Mouse (Mus musculus): ENCODE data around the gene Cenpt.
"Not testable (repeated sequence)": the region's sequence is repeated elsewhere in the genome, so short reads cannot be mapped to it uniquely, and the experiment has no call there.

Gene Cenpt

DNA sequence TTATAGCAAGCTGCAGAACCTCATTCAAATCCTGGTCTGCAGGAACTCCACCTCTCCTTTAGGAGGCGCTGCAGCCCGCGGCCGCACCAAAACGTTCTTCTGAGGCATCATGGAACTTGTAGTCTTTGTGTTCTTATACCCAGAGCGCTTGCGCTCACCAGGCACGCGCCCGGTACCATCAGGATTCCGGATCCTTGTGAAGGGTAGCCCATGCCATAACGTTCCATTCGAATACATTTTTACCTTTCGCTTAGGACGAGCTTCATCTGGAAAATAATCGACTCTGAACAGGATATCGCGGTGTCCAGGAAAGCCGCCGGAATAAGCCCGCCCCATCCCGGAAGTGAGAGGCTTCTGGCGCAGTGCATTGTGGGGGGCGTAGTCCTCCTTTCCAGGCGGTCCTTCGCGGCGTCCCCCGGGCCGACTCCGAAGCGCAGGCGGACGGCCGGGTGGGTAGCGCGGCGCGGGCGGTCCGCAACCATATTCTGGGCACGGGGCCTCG is 1.7 kb upstream of the Cenpt start, which contains the start of gene Thap11:
Thap11 (plus strand) TSS at position 418 of the 502 bp plus-strand sequence.
- DNase-seq (ENCODE audit: low spot score in 2 of 2) = peak; percentile 96 to 98

- DNase-seq (ENCODE audit: low spot score in 2 of 2) = peak in 1 of 2 experiments; percentile 29
Measured at GRCm38 (mm10) chr8:105854303-105854702, 1.2 kb upstream of the Cenpt start.

DNA sequence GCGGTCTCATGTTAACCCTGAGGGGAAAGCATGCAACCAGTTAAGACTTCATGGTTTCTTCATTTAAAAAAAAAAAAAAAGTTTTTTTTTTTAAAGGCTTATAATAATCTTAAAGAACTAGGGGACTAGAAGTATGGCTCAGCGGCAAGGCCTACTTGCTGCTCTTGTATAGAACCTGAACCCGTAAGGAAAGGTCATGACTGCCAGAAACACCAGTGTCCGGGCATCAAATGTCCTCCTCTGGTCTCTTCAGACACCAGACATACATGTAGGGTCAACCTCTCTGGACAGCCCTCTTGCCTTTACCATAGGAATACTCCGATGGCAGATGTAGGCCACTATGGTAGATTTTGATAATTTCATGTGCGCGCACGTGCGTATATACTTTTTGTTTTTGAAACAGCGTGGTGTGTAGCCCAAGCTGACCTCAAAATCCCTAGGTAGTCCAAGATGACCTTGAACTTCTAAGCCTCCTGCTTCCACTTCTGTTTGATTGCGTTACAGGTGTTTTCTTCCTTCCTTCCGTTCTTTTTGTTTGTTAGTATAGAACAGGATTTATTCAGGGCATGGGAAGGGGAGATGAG is 840 bp downstream of the Cenpt start:
- no peak for DNase-seq (ENCODE audit: low spot score in 2 of 2)

DNA sequence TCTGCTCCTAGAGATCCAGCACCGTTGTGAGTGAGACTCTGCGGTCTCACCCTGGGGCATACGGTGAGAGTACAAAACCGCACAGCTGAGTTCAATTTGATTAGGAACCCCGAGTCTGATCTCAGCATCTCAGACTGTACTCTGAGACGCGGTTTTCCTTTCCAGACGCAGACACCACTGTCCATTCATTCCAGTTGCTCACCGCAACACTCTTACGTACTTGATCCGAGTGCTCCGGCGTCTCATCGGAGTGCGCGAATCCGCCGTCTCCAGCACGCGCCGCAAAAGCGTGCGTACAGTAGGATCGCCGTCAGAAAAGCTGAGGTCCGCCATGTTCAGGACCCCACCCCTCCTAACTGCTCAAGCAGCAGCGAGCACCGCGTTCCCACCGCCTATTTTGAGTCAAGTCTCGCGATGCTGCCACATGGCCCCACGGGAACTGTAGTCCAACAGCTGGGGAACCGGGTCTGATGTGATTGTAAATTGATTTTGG is 1.4 kb downstream of the Cenpt start:
- DNase-seq (ENCODE audit: low spot score in 2 of 2) = peak; percentile 84 to 93

- DNase-seq (ENCODE audit: low spot score in 2 of 2) = no peak
Measured at GRCm38 (mm10) chr8:105850611-105851010, 2.5 kb downstream of the Cenpt start.

DNA sequence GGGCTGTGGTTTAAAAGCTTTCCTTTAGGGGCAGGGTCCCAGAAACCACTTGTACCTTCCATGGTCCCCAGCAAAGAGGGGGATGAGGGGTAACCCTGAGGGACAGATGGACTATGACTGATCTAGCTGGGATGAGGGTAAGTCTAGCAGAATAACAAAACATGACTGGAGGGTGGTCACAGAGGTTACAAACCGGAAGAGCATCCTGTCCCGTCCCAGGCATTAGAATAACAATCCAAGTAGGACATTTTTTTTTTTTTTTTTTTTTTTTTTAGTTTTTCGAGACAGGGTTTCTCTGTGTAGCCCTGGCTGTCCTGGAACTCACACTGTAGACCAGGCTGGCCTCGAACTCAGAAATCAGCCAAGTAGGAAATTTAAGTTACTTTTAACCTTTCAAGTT is 3.1 kb downstream of the Cenpt start:
- no peak for DNase-seq (ENCODE audit: low spot score in 2 of 2)

DNA sequence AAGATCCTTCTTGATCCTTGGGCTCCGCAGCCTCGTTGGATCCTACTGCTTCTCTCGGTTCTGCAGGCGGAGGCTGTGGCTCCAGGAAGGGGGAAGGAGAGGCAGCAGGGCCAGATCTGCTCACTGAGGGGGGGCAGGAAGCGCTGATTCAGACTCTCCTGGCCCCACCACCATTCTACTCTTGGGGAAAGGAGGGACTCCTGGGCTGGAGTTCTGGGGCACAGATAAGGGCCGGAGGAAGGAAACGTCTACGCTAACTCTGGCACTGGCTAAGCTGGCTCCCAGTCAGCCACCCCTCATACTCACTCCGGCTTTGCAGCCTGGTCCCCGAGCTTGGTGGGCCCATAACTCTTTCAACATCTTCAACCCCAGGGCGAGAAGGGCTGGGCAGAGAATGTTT is 6.4 kb downstream of the Cenpt start:
- DNase-seq (ENCODE audit: low spot score in 2 of 2) = no peak

DNA sequence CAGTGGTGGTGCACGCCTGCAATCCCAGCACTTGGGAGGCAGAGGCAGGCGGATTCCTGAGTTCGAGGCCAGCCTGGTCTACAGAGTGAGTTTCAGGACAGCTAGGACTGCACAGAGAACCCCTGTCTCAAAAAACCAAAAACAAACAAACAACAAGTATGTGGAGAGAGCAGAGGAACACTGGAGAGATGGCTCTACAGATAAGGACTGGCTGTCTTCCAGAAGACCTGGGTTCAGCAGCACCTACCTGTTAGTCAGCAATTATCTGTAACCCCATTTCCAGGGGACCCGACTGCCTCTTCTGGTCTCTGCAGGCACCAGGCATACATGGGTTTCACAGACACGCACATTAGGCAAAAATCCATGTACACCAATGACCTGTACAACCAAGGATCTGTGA is 13.9 kb downstream of the Cenpt start:
- DNase-seq (ENCODE audit: low spot score in 2 of 2) = no peak

GRCm38 (mm10) chr8:105836991-105837390 is 16.1 kb downstream of the Cenpt start:
- DNase-seq (ENCODE audit: low spot score in 2 of 2) = no peak

DNA sequence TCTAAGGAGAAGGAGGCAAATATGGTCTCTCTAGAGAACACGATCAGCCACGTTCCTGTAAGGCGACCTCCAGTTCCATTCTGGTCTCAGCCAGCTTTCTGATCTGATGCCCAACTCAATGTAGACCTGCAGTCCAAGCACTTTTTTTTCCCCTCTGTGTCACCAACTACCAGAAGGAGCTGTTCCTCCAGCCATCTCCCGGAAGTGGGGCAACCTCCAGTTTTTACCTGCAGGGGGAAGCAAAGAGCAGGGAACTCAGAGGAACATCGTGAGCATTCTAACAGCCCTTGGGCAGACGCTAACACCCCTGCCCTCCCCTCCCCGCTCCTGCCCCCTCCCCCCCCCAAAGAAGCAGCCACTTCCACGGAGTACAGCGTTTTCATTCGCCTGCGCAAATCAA is 17.8 kb downstream of the Cenpt start:
- DNase-seq (ENCODE audit: low spot score in 2 of 2) = peak; percentile 84 to 89

DNA sequence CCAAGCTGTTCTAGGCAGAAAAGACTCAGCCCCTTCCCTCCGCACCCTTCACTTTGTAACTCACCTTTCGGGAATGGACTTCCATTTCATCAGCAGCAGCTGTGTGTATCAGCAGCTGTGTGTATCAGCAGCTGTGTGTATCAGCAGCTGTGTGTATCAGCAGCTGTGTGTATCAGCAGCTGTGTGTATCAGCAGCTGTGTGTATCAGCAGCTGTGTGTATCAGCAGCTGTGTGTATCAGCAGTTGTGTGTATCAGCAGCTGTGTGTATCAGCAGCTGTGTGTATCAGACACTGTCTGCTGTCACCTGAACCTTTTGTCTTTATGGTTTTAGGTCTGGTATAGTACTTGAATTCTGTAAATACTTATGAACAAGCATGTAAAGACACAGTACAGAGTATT is 19.3 kb downstream of the Cenpt start:
- not testable (repeated sequence) for DNase-seq (ENCODE audit: low spot score in 2 of 2)

DNA sequence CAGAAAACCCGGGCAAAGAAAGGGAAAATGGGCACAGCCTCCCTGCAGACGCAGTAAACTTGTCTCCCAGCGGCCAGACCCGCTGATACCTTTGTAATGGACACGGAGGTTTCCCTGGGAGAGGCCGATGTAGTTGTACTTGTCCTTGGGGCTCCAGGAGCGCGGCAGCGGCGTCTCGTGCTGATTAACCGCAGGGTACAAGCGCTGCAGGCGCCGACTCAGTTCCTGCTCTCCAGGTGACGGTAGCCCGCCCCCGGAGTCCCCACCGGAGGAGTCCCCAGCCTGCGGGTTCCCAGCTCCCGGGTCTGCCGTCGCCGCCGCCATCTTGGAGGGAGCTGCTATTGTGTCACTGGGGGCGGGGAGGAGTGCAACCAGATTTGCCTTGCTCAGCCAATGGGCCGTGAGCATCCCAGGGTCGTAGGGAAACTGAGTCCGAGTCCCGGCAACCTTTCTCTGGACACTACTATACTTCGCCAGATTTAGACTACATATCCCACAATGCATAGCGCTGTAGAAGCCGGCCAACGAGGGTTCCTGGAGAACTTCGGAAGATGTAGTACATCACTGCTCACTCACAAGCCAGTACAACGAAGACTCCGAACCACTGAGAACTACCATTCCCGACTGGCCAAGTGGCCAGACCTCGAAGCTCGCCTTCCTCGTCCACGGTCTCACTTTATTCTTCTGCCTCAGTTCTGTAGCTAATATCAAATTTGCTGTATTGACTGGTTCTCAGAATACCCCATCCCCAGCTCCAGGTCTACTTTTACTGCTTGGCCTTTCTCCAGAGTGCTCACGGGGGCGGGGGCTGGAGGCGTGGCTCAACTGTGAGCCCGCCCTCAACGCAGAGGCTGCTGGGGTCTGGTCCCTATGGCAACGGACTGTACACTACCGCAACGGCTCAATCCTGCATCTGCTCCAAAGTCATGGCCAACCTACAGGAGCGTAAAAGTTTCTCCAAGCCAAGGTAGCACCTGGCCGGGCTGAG is 25.9 kb downstream of the Cenpt start, which contains the start of the genes Ranbp10 and Tsnaxip1:
Ranbp10 (minus strand) TSS at position 490 of the 988 bp plus-strand sequence.
Tsnaxip1 (plus strand) TSS at position 871 of the 988 bp plus-strand sequence.
- peak; percentile 93 to 95 for DNase-seq (ENCODE audit: low spot score in 2 of 2)

DNA sequence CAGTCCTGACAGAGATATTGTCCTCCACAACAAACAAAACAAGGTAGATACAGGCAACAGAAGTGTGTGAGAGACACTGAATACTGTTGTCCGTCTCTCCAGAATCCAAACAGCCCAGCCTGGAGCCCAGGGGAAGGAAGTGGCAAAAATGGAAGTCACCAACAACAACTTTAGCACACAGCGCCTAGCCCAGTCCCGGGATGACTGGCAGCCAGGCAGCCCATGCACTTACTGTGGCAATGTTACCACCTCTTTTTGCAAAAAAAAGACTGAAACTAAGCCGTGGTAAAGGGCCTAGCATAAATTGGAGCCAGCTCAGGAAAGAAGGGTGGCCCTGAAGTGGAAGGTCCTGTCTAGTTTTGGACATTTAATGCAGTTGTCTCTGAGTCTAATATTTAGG is 26.7 kb downstream of the Cenpt start:
- peak; percentile 53 to 60 for DNase-seq (ENCODE audit: low spot score in 2 of 2)

DNA sequence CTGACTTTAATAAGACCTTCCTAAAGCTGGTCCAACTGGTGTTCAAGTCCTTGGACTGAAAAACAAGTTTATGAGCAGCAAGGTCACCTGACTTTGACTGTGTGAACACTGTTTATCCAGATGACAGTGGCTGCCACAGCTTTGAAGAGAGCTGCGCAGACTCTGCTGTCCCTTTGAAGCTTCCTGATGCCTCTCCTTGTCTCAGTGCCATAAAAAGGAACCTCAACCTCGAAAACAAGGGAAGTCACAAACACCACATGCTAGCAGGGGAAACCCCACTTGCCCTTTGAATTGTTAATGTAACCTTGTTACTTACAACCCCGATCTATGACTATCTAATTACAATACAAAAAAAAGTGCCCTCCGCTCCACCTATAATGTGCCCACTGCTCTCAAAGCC is 27.6 kb downstream of the Cenpt start:
- DNase-seq (ENCODE audit: low spot score in 2 of 2) = peak in 1 of 2 experiments; percentile 37

DNA sequence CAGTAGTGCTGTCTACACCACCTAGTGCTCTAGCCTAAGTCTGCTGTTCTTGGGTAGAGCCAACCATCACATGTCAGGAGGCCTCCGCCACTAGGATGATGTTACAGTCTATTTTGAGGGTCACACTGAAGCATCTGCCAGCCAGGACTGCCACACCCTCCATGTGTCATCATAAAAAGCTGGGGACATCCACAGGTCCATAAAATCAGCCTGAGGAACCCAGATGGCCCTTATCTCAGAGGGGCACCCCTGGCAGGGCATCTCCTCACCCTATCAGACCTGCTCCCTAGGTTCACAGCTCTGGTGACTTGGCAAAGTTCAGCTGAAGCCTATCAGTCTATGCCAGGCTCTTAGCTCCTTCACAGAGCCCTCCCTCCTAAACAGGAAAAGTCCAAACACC is 32.2 kb downstream of the Cenpt start:
- peak in 1 of 2 experiments; percentile 88 for DNase-seq (ENCODE audit: low spot score in 2 of 2)

DNA sequence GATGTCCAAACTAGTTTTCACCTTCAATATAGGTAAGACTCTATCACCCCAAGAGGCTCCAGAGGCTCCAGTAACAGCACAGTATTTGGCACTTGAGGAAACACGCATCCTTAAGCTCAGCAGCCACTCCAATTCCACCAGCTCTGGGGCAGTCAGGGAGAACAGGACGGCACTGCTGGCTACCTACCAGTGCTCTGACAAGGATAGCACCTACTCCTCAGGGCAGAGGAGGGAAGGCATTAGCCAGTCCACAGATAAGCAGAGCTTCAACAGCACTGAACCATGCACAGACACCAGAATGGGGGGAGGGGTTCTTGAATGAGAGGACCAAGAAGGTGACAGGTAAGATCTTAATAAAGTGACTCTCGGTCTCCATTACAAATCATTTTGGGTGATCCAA is 33.4 kb downstream of the Cenpt start:
- peak in 1 of 2 experiments; percentile 62 for DNase-seq (ENCODE audit: low spot score in 2 of 2)

DNA sequence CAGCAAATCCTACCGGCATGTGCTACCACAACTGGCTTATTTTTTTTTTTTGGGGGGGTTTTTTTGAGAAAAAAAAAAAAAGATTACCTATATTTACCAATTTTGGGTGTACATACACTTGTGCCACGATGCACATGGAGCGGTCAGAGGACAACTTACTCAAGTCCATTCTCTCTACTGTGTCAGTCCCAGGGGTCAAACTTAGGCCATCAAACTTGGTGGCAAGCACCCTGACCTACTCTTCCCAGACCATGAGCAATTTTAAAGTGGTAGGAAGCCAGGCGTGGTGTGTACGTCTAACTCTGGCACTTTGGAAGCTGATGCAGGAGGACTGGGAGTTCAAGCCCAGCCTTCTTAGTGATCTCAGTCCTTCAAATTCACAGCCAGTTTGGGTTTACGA is 39.8 kb downstream of the Cenpt start:
- DNase-seq (ENCODE audit: low spot score in 2 of 2) = no peak

DNA sequence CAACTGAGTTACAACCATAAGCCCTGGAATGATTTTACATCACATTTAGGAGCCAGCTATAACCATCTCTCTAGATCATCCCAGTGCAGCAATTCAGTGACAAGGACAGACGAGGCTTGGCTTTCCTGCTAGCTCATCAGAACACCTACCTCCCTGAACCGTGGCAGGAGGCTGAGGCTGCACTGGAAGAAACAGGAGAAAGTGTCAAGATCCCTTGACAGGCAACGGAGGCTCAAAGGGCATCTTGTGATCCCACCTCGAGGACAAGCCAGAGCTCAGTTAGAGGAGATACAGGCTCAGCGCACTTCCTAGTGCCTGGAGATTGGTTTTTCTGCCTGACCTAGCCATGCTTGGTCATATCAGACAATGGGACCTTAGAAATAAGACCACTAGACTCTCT is 40.6 kb downstream of the Cenpt start:
- DNase-seq (ENCODE audit: low spot score in 2 of 2) = no peak

- no peak for DNase-seq (ENCODE audit: low spot score in 2 of 2)
Measured at GRCm38 (mm10) chr8:105811543-105811942, 41.5 kb downstream of the Cenpt start.

- no peak for DNase-seq (ENCODE audit: low spot score in 2 of 2)
Measured at GRCm38 (mm10) chr8:105811061-105811460, 42.0 kb downstream of the Cenpt start.

DNA sequence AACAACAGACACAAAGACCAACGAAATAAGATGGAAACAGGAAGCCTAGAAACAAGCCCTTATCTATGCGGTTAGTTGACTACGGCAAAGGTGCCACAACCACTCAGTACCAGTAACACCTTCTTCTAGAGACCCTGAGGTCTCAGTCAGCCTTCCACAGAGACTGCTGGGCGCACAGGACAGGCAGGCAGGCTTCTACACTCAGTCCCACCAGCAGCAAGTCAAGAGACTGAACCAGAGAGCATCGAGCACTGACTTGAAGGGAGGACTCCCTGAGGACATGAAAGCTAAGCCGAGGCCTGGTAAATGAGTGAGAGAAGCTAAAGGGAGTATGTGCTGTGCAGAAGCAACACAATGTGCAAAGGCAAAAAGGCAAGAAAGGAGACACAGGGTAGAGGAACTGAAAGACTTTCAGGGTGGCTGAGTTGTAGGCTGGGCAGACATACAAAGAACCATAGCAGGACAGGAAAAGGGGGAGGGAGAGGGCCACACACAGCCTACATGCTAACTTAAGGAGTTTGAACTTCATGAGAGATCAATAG is 42.8 kb downstream of the Cenpt start:
- DNase-seq (ENCODE audit: low spot score in 2 of 2) = peak in 1 of 2 experiments; percentile 46

DNA sequence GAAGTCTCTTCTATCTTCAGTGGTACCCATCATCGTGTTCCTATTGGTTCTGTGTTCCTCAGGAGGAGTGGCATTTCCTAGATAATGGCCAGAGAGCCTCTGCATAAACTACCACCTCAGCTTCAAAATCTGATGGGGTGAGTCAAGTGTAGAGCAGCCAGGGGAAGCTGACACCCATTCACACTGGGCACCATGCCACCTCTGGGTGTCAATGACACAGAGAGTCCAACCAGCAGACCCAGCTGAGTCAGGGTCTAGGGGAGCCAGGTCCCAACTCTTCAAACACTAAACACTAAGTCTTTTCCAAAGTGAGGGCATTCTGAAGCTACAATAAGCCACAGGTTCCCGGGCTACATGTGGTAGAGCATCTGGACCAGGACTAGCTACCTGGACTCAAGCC is 44.6 kb downstream of the Cenpt start:
- DNase-seq (ENCODE audit: low spot score in 2 of 2) = no peak

Data from spleen, postnatal 10 days (tissue).